Mouse (Mus musculus) adrenal gland, adult 18-20 months (tissue): Measurements from ENCODE around the gene Hpse. TPM values are rescaled to one million over a fixed set of nuclear protein-coding genes. Genes with fewer than 3 reads are reported as not detected.

ENCODE experiments used
- DNase-seq, 2 experiments: peaks; one replicate each; pipeline ENCODE4 v3.0.0; 2021 to 2022; ENCODE audit warnings: low spot score in 2 of 2
- total RNA-seq, 2 experiments: library from RNA; stranded (reverse); gene quantifications; 1 replicate in 1 of 2; 2 replicates in 1 of 2; pipeline ENCODE4 v1.2.3; 2021

Hpse gene
- total RNA-seq, 2 experiments from 2014 or later, result 0.66 to 1.5 TPM

DNA sequence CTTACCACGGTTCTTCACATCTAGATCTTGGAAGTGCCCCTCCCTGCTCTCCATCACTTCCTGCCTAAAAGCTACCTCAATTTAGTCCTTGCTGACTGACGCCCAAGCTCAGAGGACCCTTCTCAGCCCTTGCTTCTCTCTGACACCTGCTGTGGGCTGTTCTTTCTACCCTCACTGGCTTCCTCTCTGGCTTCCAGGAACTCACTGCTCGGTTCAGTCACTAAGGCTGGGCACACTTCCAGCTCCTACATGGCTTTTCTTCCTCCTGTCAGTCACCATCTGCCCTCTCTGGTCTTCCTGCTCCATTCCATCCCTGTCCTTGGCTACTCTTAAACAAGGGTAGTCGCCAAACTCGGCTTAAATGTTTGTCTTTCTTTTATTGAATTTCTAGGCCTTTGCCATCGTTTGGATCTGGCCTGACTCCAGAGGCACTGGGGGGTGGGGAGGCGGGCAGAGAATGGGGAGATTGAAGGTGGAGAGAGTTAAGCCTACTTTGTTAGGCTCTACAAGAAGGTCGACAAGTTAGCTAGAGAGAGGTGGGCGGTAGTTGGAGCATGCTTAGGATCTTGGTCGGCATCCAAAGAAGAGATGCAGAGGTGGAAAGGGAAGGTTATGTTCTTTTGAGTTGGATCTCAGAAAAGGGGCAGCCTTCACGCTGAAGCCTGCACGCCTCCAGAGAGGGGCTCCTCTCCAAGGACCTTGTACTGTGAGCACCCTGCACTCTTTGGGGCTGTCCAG, 76.1 kb downstream of the Hpse start:
- DNase-seq, result no peak

DNA sequence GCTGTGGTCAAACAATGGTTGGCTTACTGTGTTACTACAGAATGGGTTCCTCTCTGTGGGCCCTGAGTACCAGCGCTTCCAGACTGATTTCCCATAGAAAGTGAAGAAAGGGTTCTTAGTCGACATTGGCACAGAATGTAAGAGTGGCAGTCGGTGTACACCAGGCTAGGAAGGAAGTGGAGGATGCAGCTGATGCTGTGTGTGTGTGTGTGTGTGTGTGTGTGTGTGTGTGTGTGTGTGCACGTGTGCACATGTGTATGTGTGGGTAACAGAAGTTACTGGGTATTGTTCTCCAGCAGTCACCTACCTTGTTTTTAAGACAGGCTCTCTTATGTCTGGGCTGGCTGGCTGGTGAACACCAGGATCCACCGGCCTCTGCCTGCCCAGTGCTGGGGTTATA, 77.2 kb downstream of the Hpse start:
- DNase-seq, result no peak

DNA sequence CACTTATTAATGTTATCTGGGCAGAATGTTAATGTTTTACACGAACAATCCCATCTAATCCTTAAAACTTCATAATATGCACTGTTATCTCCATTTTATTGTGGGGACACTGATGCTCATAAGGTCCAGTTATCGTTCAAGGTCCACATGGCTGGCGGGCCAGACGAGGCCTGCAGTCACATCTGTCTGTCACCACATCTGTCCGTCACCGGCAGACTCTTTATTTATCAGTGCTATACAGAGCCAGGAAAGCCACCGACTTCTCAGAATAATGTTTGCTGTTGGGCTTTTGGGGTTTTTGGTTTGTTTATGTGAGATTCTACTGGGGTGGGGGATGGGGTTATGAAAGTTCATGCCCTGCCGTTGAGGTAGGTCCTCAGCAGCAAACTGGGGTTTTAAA, 81.0 kb downstream of the Hpse start:
- no peak for DNase-seq

DNA sequence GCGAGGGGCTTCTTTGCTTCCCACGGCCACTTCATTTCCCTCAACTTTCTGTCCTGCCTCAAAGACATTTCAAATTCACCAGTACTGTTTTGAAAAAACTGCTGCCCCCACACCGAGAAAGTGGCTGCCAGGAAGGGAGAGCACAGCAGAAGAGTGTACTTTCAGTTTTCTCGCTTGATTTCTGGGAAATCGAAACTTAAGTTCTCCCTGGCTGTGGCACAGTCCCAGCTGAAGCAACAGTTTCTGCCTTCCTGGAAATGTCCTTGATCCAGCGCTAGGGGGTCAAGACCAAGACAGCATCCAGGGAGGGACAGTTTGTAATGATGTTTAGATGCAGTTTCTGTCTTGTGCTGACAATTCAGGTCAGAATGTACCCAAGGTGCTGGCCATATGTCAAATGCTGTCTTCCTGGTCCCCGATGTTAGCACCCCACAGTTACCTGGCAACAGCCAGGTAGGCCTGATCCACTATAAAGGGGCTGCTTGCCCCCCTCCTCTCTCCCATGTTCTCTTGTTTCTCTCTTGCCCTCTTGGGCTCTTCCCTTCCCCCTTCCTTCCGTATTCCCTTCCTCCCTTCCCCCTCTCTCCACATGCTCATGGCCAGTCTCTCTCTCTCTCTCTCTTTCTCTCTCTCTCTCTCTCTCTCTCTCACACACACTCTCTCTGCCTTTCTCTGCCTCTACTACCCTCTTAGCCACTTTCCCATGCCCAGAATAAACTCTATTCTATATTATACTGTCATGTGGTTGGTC, 82.5 kb downstream of the Hpse start:
- no peak for DNase-seq

DNA sequence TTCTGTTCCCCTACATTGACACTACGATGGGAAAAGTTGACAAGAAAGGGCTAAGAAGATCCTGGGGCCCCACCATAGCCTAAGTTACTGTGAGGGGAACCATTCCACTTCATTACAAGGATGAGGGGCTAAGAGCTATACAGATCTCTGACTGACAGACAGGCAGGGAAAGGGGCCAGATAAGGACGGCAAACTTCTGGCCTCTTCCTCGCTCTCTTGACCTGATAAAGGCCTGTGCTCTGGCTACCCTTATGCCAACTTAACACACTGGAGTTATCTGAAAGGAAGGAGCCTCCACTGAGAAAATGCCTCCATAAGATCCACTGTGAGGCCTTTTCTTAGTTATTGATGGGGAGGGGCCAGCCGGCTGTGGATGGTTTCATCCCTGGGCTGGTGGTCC, 83.6 kb downstream of the Hpse start:
- DNase-seq, result no peak

DNA sequence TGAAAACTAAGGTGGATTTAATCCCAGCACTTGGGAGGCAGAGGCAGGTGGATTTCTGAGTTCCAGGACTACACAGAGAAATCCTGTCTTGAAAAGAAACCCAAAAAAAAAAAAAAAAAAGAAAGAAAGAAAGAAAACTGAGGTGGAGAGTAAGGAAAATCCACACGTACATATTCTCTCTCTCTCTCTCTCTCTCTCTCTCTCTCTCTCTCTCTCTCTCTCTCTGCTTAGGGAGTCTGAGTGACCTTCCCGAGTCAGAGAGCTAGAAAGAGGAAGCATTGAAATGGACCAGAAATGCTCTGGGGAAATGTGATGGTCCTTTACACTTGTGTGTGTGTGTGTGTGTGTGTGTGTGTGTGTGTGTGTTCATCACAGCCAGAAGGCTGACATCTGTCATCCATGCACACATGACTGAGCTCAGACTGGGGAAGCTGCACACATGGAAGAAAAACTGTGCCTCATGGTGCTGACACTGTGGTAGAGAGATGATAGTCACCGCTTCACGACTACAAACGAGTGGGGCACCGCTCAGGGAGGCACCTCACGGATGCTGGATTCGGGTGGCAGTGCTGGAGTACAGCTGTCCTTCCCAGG, 84.5 kb downstream of the Hpse start:
- no peak for DNase-seq

DNA sequence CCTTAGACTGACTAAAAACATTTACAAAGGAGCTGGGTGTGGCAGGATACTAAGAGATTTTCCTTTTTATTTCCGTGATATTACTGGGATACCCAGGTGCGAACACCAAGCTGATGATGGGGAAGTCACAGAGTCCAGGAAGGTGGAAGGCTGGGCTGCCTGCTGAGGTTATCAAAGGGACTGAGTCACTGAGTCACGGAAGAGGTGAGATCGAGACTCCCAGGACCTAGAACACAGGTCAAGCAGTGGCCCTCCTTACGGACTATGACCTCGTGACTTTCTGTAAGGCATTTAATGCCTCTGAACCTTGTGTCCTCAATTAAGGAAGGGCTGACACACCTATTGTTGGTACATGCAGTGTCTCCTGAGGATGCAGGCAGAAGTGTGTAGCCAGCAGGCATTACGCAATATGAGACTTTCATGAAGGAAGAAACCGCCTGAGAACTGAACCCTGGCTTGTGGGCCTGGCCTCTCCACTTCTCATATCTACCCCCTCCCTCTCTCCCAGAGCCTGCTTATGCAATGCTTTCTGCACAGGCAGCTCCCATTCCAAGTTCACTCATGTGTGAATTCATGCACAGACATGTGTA, 86.9 kb downstream of the Hpse start:
- DNase-seq, result no peak

Other genes starting within 250 kb of the Hpse start
- 10 to 100 TPM in 1 of 2 experiments, 1 to 10 TPM in 1; 8.0 to 10.7 TPM for gene Lin54, start 219.1 kb downstream of the Hpse start, total RNA-seq
- gene Cops4, start 201.4 kb downstream of the Hpse start, total RNA-seq, result 10 to 100 TPM; 70.5 to 71.4 TPM
- gene Plac8, start 147.5 kb downstream of the Hpse start, total RNA-seq, result 1 to 10 TPM; 6.5 to 7.1 TPM
- 10 to 100 TPM; 69.5 to 71.5 TPM for gene Coq2, start 44.6 kb downstream of the Hpse start, total RNA-seq
- 1 to 10 TPM; 5.1 to 5.8 TPM for gene Helq, start 78.9 kb upstream of the Hpse start, total RNA-seq
- 10 to 100 TPM; 80.6 to 89.5 TPM for gene Mrps18c, start 78.9 kb upstream of the Hpse start, total RNA-seq
- gene Abraxas1, start 101.2 kb upstream of the Hpse start, total RNA-seq, result 10 to 100 TPM; 10.6 to 10.9 TPM
- gene Gpat3, start 126.0 kb upstream of the Hpse start, total RNA-seq, result 10 to 100 TPM; 13.0 to 23.4 TPM